9 mouse cellular contexts compared by ENCODE assay signal in genomic region chr14:31569151-31569631, GRCm38 (mm10). TPM values are rescaled to one million over a fixed set of nuclear protein-coding genes. Genes with fewer than 3 reads are reported as not detected.
DNase-seq lines count a peak whose midpoint lies in the region; ATAC-seq lines count a peak whose summit lies in the region.
"Had no signal": no experiment of that assay in that cellular context is flagged by ENCODE, and none has a peak within 500 bp of the region (broad histone marks: within the 10 kb centered on the region; RNA-seq: fewer than 3 reads in every experiment).

No protein-coding gene starts in this region.

- H3K27me3 ChIP-seq in kidney, embryonic 14.5 days (ENCODE audit: control insufficient read depth, insufficient read depth, low read length): no peaks in the 10 kb centered on the region
- peaks cover 28% of the 10 kb centered on the region for H3K27me3 ChIP-seq in megakaryocyte, embryonic 14.5 days (replicated peaks)
- H3K27me3 ChIP-seq in midbrain, embryonic 10.5 days (ENCODE audit: low read depth, poor library complexity, severe bottlenecking): no peaks in the 10 kb centered on the region
- H3K27me3 ChIP-seq: liver, embryonic 15.5 days had no signal

- no peak overlapping the region for H3K4me3 ChIP-seq in kidney, embryonic 14.5 days (ENCODE audit: low read length)
- peak overlapping the region; percentile 9 for H3K4me3 ChIP-seq in megakaryocyte, embryonic 14.5 days (replicated peaks)
- no peak overlapping the region for H3K4me3 ChIP-seq in midbrain, embryonic 10.5 days
- H3K4me3 ChIP-seq: liver, embryonic 15.5 days had no signal

- intact Hi-C loops in heart, postnatal 14 days (cut with DNase I): no loop called here

- peaks cover 14% of the 10 kb centered on the region for H3K4me1 ChIP-seq in kidney, embryonic 14.5 days (ENCODE audit: control insufficient read depth, insufficient read depth, low read length)
- peaks cover 63% of the 10 kb centered on the region for H3K4me1 ChIP-seq in megakaryocyte, embryonic 14.5 days
- H3K4me1 ChIP-seq in midbrain, embryonic 10.5 days: peaks cover 17% of the 10 kb centered on the region

- no peak overlapping the region for H3K4me2 ChIP-seq in kidney, embryonic 14.5 days (replicated peaks; ENCODE audit: low read depth, low read length)
- H3K4me2 ChIP-seq: liver, embryonic 15.5 days had no signal

- H3K9me3 ChIP-seq in kidney, embryonic 14.5 days (ENCODE audit: control insufficient read depth, low read length): no peaks in the 10 kb centered on the region
- H3K9me3 ChIP-seq in megakaryocyte, embryonic 14.5 days: no peaks in the 10 kb centered on the region
- H3K9me3 ChIP-seq in midbrain, embryonic 10.5 days (replicated peaks): no peaks in the 10 kb centered on the region
- H3K9me3 ChIP-seq: liver, embryonic 15.5 days had no signal

- WGBS in kidney, embryonic 14.5 days: 56% methylated on average over 7 of the region's 7 CpGs
- WGBS in midbrain, embryonic 10.5 days: 75% methylated on average over 7 of the region's 7 CpGs

- no peak overlapping the region for H3K27ac ChIP-seq in kidney, embryonic 14.5 days (ENCODE audit: low read depth, low read length)
- H3K27ac ChIP-seq in midbrain, embryonic 10.5 days (replicated peaks): no peak overlapping the region
- H3K27ac ChIP-seq: liver, embryonic 15.5 days had no signal

- H3K9ac ChIP-seq in kidney, embryonic 14.5 days (ENCODE audit: low read depth, low read length): no peak overlapping the region
- H3K9ac ChIP-seq: liver, embryonic 15.5 days had no signal

- no peaks in the 10 kb centered on the region for H3K36me3 ChIP-seq in kidney, embryonic 14.5 days (ENCODE audit: control insufficient read depth, insufficient read depth, low read length)
- H3K36me3 ChIP-seq in megakaryocyte, embryonic 14.5 days (replicated peaks; ENCODE audit: low read length): no peaks in the 10 kb centered on the region
- no peaks in the 10 kb centered on the region for H3K36me3 ChIP-seq in midbrain, embryonic 10.5 days
- H3K36me3 ChIP-seq: liver, embryonic 15.5 days had no signal

- ATAC-seq in kidney, embryonic 14.5 days (ENCODE audit: low FRiP score, low TSS enrichment): no peak
- ATAC-seq in activated CD4-positive, CD25-positive, alpha-beta regulatory T cell, adult 4 months: peak; percentile 34

- peak; percentile 74 for DNase-seq in kidney, postnatal 10 days
- peak; percentile 16 to 49 for DNase-seq in heart, postnatal 14 days
- no peak for DNase-seq in midbrain, embryonic 10.5 days (ENCODE audit: low spot score)
- no peak for DNase-seq in cerebellum, adult 11 months
- no peak for DNase-seq in right cerebral cortex, postnatal 36 days (ENCODE audit: low spot score in 2 of 2)

RNA-seq across cellular contexts. Expression of gene Colq, which starts 22.0 kb away (rescaled TPM):
- 1.8 and 3.2 TPM in 2 replicates for polyA plus RNA-seq in kidney, embryonic 14.5 days (2014; fragmentation: Nextera tagmentation; extraction: Ambion mirVana)
- 1 to 10 TPM; 6.9 to 7.4 TPM for polyA plus RNA-seq in activated CD4-positive, CD25-positive, alpha-beta regulatory T cell, adult 4 months (2017; shearing (Covaris generic))
- total RNA-seq in heart, postnatal 14 days (2021): 1 to 10 TPM; 7.1 to 9.5 TPM
- polyA plus RNA-seq in megakaryocyte, embryonic 14.5 days (2012; ENCODE audit: insufficient read depth, low replicate concordance): not detected in 2 replicates
- 0.05 and 0.16 TPM in 2 replicates for polyA plus RNA-seq in midbrain, embryonic 10.5 days (2016; fragmentation: Nextera tagmentation; extraction: Ambion mirVana)

Comparison
In these comparisons a context has a peak if more than half of its experiments do, and no peak if none do; other contexts are left out.
1. DNase-seq: peak in kidney, postnatal 10 days (single experiment) and heart, postnatal 14 days (2 of 2); none in midbrain, embryonic 10.5 days (single experiment), cerebellum, adult 11 months (single experiment) and right cerebral cortex, postnatal 36 days (0 of 2).